Mouse (Mus musculus) heart, embryonic 11.5 days (tissue): ENCODE results near the gene Rbp1. TPM values are rescaled to one million over a fixed set of nuclear protein-coding genes. Genes with fewer than 3 reads are reported as not detected.

Experiments used
- ATAC-seq: fragments of 200-750 bp; cut with Nextera tagmentation; replicated peaks from 2 replicates; pipeline ENCODE4 v1.8.0; 2017; ENCODE audit warnings: moderate library complexity; ENCODE audit not compliant: insufficient number of reproducible peaks, low FRiP score, low TSS enrichment
- H3K27ac ChIP-seq: fragments of 300-500 bp; sonication (generic); 2 replicates; pipeline ENCODE4 v1.5.1; 2014; ENCODE audit warnings: mild to moderate bottlenecking, low read depth, low read length
- H3K27me3 ChIP-seq: fragments of 300-500 bp; sonication (generic); 2 replicates; pipeline ENCODE4 v1.6.1; 2014; ENCODE audit warnings: mild to moderate bottlenecking, low read length, mixed read lengths; ENCODE audit not compliant: control insufficient read depth, insufficient read depth
- H3K36me3 ChIP-seq: fragments of 300-500 bp; sonication (generic); 2 replicates; pipeline ENCODE4 v1.6.1; 2014; ENCODE audit warnings: mild to moderate bottlenecking, low read length, moderate library complexity, mixed read lengths; ENCODE audit not compliant: control insufficient read depth, insufficient read depth
- H3K4me1 ChIP-seq: fragments of 300-500 bp; sonication (generic); 2 replicates; pipeline ENCODE4 v1.6.1; 2014; ENCODE audit warnings: low read length; ENCODE audit not compliant: control insufficient read depth, insufficient read depth
- H3K4me2 ChIP-seq: fragments of 300-500 bp; sonication (generic); 2 replicates; pipeline ENCODE4 v1.6.1; 2014; ENCODE audit warnings: mild to moderate bottlenecking, moderate library complexity
- H3K4me3 ChIP-seq: fragments of 300-500 bp; sonication (generic); 2 replicates; pipeline ENCODE4 v1.5.1; 2014; ENCODE audit warnings: low read depth, low read length
- H3K9ac ChIP-seq: fragments of 300-500 bp; sonication (generic); 2 replicates; pipeline ENCODE4 v1.6.1; 2014; ENCODE audit warnings: mild to moderate bottlenecking, low read depth, low read length, moderate library complexity
- H3K9me3 ChIP-seq: fragments of 300-500 bp; sonication (generic); replicated peaks from 2 replicates; pipeline ENCODE4 v1.6.1; 2016; ENCODE audit warnings: low read length; ENCODE audit not compliant: control insufficient read depth
- WGBS: fragments of 180-500 bp; shearing (Covaris S2); extraction: QIAGEN DNeasy Blood & Tissue Kit; methylation state at CpG from one replicate; pipeline ENCODE4 v1.1.7; 2014; ENCODE audit not compliant: insufficient replicate concordance; 5-methylcytosine and 5-hydroxymethylcytosine counted together
- polyA plus RNA-seq: library from polyadenylated mRNA; unstranded; fragments of >200 nt; fragmentation: Nextera tagmentation; extraction: Ambion mirVana; gene quantifications from 2 replicates; pipeline ENCODE4 v1.2.1, GENCODE M21; 2014

Gene Rbp1
- polyA plus RNA-seq, 1 experiment from 2014 or later: 56.4 TPM

GRCm38 (mm10) chr9:98428783-98429182 lies 6.0 kb downstream of the Rbp1 start:
- H3K4me3 ChIP-seq: no peak overlapping the region
- peaks cover 2% of the 10 kb centered on the region; the same call in 1 of the 2 replicates for H3K27me3 ChIP-seq
- peaks cover 33% of the 10 kb centered on the region for H3K4me1 ChIP-seq
- 32% methylated on average over 8 of the region's 8 CpGs for WGBS
- H3K27ac ChIP-seq: peak overlapping the region; percentile 69
- peak; percentile 23; the same call in 1 of the 2 replicates for ATAC-seq
- H3K36me3 ChIP-seq: no peaks in the 10 kb centered on the region
- H3K9me3 ChIP-seq: no peaks in the 10 kb centered on the region
- H3K9ac ChIP-seq: no peak overlapping the region
- peak overlapping the region; percentile 35 for H3K4me2 ChIP-seq

- H3K27ac ChIP-seq: peak overlapping the region; percentile 69
- 37% methylated on average over 7 of the region's 7 CpGs for WGBS
- no peak overlapping the region; the same call in 1 of the 2 replicates for H3K4me2 ChIP-seq
Measured at GRCm38 (mm10) chr9:98429806-98430205, 7.0 kb downstream of the Rbp1 start.

GRCm38 (mm10) chr9:98430528-98430927 lies 7.8 kb downstream of the Rbp1 start:
- Histone ChIP-seq H3K4me3 (no peak overlapping the region), H3K4me2 (no peak overlapping the region), H3K9ac (no peak overlapping the region), H3K27me3 (no peaks in the 10 kb centered on the region), H3K4me1 (peaks cover 28% of the 10 kb centered on the region), H3K9me3 (no peaks in the 10 kb centered on the region), H3K36me3 (no peaks in the 10 kb centered on the region), H3K27ac (no peak overlapping the region)
- no peak for ATAC-seq
- WGBS: 56% methylated on average over 3 of the region's 3 CpGs

More at GRCm38 (mm10) chr9:98429806-98430205, 7.0 kb downstream of the Rbp1 start:
- peaks cover 29% of the 10 kb centered on the region for H3K4me1 ChIP-seq
- H3K27me3 ChIP-seq: no peaks in the 10 kb centered on the region
- no peaks in the 10 kb centered on the region for H3K36me3 ChIP-seq
- no peak overlapping the region for H3K9ac ChIP-seq
- no peaks in the 10 kb centered on the region for H3K9me3 ChIP-seq
- ATAC-seq: 0 out of 2 replicates have a peak, but pooled peaks have one; percentile 55
- H3K4me3 ChIP-seq: no peak overlapping the region

GRCm38 (mm10) chr9:98433021-98433420 lies 10.3 kb downstream of the Rbp1 start:
- 64% methylated on average over 2 of the region's 2 CpGs for WGBS
- H3K4me1 ChIP-seq: peaks cover 15% of the 10 kb centered on the region
- no peak for ATAC-seq
- no peaks in the 10 kb centered on the region for H3K27me3 ChIP-seq
- no peak overlapping the region for H3K27ac ChIP-seq
- no peak overlapping the region for H3K4me2 ChIP-seq
- no peaks in the 10 kb centered on the region for H3K36me3 ChIP-seq
- H3K9me3 ChIP-seq: no peaks in the 10 kb centered on the region
- no peak overlapping the region for H3K4me3 ChIP-seq
- no peak overlapping the region for H3K9ac ChIP-seq

GRCm38 (mm10) chr9:98433956-98434588 lies 11.3 kb downstream of the Rbp1 start:
- Histone ChIP-seq H3K27me3 (no peaks in the 10 kb centered on the region), H3K4me1 (peaks cover 6% of the 10 kb centered on the region), H3K9me3 (no peaks in the 10 kb centered on the region), H3K4me3 (no peak overlapping the region), H3K9ac (no peak overlapping the region), H3K27ac (no peak overlapping the region), H3K36me3 (no peaks in the 10 kb centered on the region), H3K4me2 (no peak overlapping the region)
- WGBS: 40% methylated on average over 4 of the region's 4 CpGs
- no peak for ATAC-seq

- no peaks in the 10 kb centered on the region for H3K9me3 ChIP-seq
Measured at GRCm38 (mm10) chr9:98437819-98438218, 15.1 kb downstream of the Rbp1 start.

GRCm38 (mm10) chr9:98439091-98439490 lies 16.3 kb downstream of the Rbp1 start:
- WGBS: 55% methylated on average over 3 of the region's 3 CpGs
- Histone ChIP-seq H3K36me3 (no peaks in the 10 kb centered on the region), H3K27ac (no peak overlapping the region)

More at GRCm38 (mm10) chr9:98437819-98438218, 15.1 kb downstream of the Rbp1 start:
- no peaks in the 10 kb centered on the region for H3K4me1 ChIP-seq
- H3K27ac ChIP-seq: no peak overlapping the region
- ATAC-seq: no peak
- H3K27me3 ChIP-seq: no peaks in the 10 kb centered on the region
- no peak overlapping the region for H3K9ac ChIP-seq
- WGBS: 73% methylated on average over 4 of the region's 4 CpGs
- no peak overlapping the region for H3K4me2 ChIP-seq
- no peak overlapping the region for H3K4me3 ChIP-seq
- H3K36me3 ChIP-seq: no peaks in the 10 kb centered on the region

GRCm38 (mm10) chr9:98442638-98443037 lies 19.9 kb downstream of the Rbp1 start:
- no peaks in the 10 kb centered on the region for H3K27me3 ChIP-seq
- no peak overlapping the region for H3K4me3 ChIP-seq
- WGBS: 41% methylated on average over 5 of the region's 5 CpGs
- H3K4me2 ChIP-seq: no peak overlapping the region
- no peak overlapping the region for H3K9ac ChIP-seq
- H3K4me1 ChIP-seq: no peaks in the 10 kb centered on the region
- peaks cover 3% of the 10 kb centered on the region for H3K36me3 ChIP-seq
- ATAC-seq: no peak
- H3K27ac ChIP-seq: no peak overlapping the region
- H3K9me3 ChIP-seq: no peaks in the 10 kb centered on the region

More at GRCm38 (mm10) chr9:98439091-98439490, 16.3 kb downstream of the Rbp1 start:
- H3K4me3 ChIP-seq: no peak overlapping the region
- H3K9me3 ChIP-seq: no peaks in the 10 kb centered on the region
- H3K9ac ChIP-seq: no peak overlapping the region
- no peaks in the 10 kb centered on the region for H3K4me1 ChIP-seq
- no peak overlapping the region for H3K4me2 ChIP-seq
- no peak for ATAC-seq
- H3K27me3 ChIP-seq: no peaks in the 10 kb centered on the region
